Mouse (Mus musculus) bone marrow, adult 2 months (tissue): ENCODE measurements around the gene Hoxc5.

ENCODE experiments used
- CTCF ChIP-seq: fragments of 200-500 bp; IDR thresholded peaks from 2 replicates; pipeline ENCODE4 v1.5.1; 2011; ENCODE audit warnings: low read length, control low read depth; ENCODE audit not compliant: control insufficient read depth, insufficient read depth
- POLR2A ChIP-seq: fragments of 200-500 bp; IDR thresholded peaks from 2 replicates; pipeline ENCODE4 v1.6.1; 2011; ENCODE audit warnings: low read depth, mild to moderate bottlenecking, control low read depth, low read length, borderline replicate concordance; ENCODE audit not compliant: control insufficient read depth

GRCm38 (mm10) chr15:103058715-103059114 lies 91.5 kb downstream of the Hoxc5 start:
- TF ChIP-seq CTCF (no peak), POLR2A (no peak)
